Mouse (Mus musculus) liver, embryonic 14.5 days (tissue): ENCODE results near the gene Foxf1.

Source experiments
- CTCF ChIP-seq: IDR thresholded peaks from 2 replicates; pipeline ENCODE4 v1.5.1; 2016; ENCODE audit warnings: antibody characterized with exemption, low read depth, control low read depth
- EP300 ChIP-seq: IDR thresholded peaks from 2 replicates; pipeline ENCODE4 v1.6.1; 2016; ENCODE audit warnings: antibody characterized with exemption, low read depth

DNA sequence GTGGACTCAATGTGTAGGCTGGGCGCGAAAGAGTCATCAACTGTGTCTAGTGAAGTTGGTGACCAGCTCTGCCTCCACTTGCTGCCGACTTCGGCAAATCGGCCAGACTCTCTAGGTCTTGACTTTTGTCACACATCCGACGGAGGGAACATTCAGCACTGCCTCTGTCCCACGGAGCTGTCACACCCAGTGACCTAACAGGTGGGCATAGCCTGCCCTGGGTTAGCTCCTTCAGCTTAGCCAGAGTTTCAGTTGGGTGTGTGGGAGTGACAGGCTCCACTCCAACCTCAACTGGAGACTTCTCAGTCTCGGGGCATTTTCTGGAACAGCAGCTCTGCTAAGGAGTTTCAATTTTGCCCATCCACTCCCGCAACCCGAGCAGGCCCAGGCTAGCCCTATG, 50.3 kb downstream of the Foxf1 start:
- TF ChIP-seq CTCF (no peak), EP300 (no peak)
